Mouse (Mus musculus): ENCODE results near the gene Gpc6. TPM values are rescaled to one million over a fixed set of nuclear protein-coding genes. Genes with fewer than 3 reads are reported as not detected.

The Gpc6 gene
- polyA plus RNA-seq, 1 experiment: 14.0 TPM

GRCm38 (mm10) chr14:116947939-116948591 is 22.9 kb downstream of the Gpc6 start:
- DNase-seq (ENCODE audit: low spot score): no peak

DNA sequence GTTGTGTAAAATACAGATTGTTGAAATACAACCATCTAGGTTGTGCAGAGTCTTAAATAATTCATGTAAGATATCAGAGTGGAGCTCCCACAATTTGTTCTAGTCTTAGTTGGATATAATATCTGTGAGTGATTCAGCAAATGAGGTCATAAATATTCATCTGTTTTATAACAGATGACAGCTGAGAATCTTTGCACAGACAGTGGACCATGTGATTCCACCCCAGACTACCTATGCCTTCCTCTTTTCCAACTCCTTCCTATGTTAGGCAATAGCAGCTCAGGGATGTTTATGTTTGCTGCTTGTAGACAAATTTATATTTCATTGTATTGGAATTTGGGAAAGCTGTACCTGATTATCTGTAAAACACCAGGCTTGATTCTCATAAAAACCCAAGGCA is 32.0 kb downstream of the Gpc6 start:
- DNase-seq (ENCODE audit: low spot score): no peak

- no peak for DNase-seq (ENCODE audit: low spot score)
Observed at GRCm38 (mm10) chr14:116964837-116965236, 39.7 kb downstream of the Gpc6 start.

DNA sequence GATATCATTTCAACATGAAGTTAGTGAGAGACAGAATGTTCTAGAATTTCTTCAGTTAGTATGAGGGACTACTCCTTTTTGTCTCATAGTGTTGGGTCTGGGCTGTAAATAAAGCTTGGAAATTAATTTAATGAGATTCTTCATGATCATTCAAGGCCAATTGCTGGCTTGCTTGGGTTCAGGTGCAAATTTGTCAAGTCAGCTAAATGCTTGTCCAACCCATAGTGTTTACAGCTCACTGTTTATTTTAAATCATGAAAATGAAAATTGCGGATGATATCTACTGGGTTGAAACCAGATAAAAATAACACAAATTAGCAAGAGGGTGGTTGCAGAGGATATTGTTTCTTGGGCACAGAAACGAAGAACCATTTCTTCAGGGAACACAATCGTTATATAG is 49.6 kb downstream of the Gpc6 start:
- no peak for DNase-seq (ENCODE audit: low spot score)

- DNase-seq (ENCODE audit: low spot score): no peak
Observed at GRCm38 (mm10) chr14:116975224-116975623, 50.1 kb downstream of the Gpc6 start.

DNA sequence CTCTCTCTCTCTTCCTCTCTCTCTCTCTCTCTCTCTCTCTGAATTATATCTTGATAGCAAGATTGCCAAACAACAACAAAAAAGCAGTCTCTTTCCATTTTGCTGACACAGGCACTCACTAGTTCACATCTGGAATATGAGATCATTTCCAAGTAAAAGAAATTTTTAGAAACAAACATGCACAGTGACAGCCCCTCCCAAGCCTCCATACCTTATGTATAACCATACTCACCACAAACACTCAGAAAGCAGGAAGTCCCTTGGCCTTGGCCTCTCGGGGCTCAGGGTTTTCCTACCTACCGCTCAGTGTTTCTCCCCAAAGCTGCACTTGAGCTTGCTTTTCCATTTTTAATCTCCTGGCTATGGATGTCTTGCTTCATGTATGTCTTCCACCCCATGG is 52.1 kb downstream of the Gpc6 start:
- no peak for DNase-seq (ENCODE audit: low spot score)

DNA sequence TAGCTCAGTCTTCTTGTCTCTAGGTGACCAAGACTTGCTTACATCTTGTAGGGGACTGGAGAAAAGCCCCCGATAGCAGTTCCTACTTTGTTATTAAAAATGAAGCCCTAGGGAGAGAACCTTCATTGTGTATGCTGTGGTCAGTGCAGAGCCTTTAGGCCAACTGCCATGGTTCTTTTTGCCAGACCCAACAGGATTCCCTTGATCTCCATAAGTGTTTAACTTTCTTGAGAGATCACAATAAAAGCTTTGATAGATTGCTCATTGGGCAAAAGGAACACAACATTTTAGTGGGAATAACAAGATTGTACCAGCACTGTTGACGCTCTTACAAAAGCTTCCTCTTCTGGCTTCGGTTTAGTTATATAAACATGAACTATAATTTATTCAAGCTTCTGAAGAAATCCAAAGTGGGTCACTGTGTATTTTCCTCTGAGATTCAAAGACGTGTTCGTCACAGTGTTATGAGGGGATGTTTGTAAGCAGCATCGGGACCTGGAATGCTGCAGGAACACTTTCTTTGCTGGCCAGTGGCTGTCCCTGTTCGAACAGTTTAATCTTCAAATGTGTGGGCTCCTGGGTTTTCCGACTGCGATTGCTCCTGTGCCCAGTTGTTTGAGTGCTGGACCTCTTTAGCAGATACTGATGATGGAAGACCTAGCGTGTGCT is 54.7 kb downstream of the Gpc6 start:
- DNase-seq (ENCODE audit: low spot score): no peak

DNA sequence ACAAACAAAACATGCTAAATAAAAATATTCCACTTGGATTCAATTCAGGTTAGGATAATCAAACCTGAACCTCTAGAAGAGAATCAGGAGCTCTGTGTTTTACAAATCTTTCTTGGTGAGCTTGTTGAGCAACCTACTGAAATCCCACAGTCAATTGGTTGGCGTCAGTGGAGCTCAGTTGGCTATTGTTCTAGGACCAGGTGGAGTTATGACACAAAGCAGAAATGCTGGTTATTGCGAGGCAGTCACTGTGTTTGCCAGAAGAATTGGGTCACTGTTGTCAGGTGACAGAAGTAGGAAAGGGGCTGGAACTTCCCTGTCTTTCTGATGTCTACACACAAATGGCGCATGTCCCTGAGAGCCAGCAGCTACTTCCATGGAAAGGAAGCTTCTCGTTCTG is 56.6 kb downstream of the Gpc6 start:
- no peak for DNase-seq (ENCODE audit: low spot score)

GRCm38 (mm10) chr14:116987341-116987740 is 62.2 kb downstream of the Gpc6 start:
- no peak for DNase-seq (ENCODE audit: low spot score)

GRCm38 (mm10) chr14:117000376-117000775 is 75.3 kb downstream of the Gpc6 start:
- DNase-seq (ENCODE audit: low spot score): no peak

- no peak for DNase-seq (ENCODE audit: low spot score)
Observed at GRCm38 (mm10) chr14:117002313-117002712, 77.2 kb downstream of the Gpc6 start.

GRCm38 (mm10) chr14:117008781-117009180 is 83.7 kb downstream of the Gpc6 start:
- DNase-seq (ENCODE audit: low spot score): no peak

- DNase-seq (ENCODE audit: low spot score): no peak
Observed at GRCm38 (mm10) chr14:117012969-117013368, 87.9 kb downstream of the Gpc6 start.

GRCm38 (mm10) chr14:117013554-117014117 is 88.5 kb downstream of the Gpc6 start:
- no peak for DNase-seq (ENCODE audit: low spot score)

DNA sequence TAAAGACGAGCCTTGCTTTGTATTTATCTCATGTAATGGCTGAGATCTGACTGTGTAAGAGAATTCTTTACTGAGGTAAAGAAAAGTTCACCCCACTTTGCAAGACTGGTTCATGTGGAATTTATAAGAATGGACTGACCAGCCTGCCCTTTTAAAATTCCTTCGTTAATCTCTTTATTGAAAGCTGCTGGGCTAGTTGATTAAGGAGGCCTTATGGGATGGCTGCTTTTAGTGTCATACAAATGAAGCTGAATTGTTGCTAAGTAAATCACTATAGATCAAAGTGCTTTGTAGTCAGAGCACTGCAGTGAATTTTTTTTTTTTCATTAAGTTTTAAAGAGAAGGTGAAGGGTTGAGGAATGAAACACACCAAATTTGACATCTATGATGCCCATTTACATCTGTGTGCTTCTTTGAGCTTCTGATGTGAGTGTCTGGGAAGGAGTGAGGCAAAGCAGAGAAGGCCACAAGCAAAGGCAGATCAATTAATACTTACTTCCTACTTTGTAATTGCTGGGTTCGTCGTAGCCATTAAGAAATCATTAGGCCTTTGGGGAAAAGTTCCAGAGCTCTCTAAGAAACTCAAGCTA is 90.3 kb downstream of the Gpc6 start:
- DNase-seq (ENCODE audit: low spot score): no peak

- no peak for DNase-seq (ENCODE audit: low spot score)
Observed at GRCm38 (mm10) chr14:117022180-117022799, 97.2 kb downstream of the Gpc6 start.

DNA sequence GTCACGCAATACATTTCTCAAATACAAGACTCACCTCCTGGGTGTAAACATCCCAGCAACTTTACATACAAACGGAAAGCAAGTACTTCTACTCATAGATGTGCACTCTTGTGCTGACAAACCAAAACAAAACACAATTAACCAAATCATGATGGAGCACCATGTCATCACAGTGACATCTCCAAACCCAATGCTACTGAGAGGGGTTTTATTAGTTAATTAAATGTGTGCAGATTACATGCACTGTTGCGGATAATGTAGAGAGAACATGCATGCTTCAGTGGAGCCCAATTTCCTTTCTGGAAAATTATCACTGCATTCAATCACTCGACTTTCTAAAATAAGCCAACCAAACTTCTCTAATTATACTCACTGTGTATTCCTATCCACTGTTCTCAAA is 109.0 kb downstream of the Gpc6 start:
- DNase-seq (ENCODE audit: low spot score): no peak

GRCm38 (mm10) chr14:117041017-117041416 is 115.9 kb downstream of the Gpc6 start:
- no peak for DNase-seq (ENCODE audit: low spot score)

DNA sequence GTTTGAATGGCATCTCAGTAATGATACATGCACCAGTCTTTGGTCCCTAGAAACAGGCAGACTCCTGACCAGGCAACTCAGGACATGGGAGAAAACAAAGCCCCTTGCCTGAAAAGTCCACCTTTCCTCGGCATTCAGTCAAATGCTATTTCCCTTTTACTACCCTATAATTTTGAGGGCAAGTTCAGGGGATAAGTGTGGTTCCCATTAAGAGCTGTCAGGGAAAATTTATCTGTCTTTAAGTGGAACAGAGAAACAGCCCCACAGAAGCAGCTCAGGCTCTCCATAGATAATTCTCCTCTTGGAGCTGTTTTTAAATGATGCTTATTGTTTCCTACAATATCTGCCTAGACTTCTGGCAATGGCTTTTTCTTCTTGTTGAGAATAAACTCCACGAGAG is 123.8 kb downstream of the Gpc6 start:
- no peak for DNase-seq (ENCODE audit: low spot score)

- DNase-seq (ENCODE audit: low spot score): no peak
Observed at GRCm38 (mm10) chr14:117050877-117051276, 125.8 kb downstream of the Gpc6 start.

DNA sequence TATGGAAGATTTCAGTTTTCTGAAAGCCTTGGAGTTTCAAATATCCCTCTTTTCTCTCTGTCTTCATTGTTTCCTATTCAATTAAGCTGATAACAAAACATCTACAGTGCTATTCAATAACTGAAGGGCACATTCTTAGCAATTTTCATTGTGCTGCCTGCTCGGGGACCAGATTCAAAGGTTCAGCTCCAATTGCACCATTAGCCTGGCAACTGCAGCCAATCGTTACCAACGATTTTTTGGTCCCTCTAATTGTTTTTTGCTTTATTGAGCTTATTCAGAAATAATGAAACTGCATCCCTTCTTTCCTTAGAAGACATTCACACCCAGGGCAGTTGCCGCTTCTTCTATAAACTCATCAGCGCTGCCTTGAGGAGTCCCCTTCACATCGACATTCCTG is 128.2 kb downstream of the Gpc6 start:
- DNase-seq (ENCODE audit: low spot score): no peak

DNA sequence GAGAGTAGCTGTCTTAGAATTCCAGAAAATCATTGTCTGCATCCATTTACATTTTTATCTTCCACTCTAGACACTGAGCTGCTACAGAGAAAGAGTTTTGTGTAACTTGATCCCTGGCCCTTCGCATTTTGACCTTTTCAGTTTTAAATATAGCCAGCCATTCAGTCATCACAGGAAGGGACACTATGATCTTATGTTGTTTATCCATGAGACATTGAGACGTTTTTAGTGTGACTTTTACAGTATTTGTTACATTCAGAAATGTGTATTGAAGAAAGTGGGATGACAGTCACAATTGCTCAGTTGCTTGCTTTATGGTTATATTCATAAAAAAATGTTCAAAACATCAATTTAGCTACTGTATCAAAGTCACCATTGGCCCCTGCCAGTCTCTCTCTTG is 130.0 kb downstream of the Gpc6 start:
- DNase-seq (ENCODE audit: low spot score): no peak

DNA sequence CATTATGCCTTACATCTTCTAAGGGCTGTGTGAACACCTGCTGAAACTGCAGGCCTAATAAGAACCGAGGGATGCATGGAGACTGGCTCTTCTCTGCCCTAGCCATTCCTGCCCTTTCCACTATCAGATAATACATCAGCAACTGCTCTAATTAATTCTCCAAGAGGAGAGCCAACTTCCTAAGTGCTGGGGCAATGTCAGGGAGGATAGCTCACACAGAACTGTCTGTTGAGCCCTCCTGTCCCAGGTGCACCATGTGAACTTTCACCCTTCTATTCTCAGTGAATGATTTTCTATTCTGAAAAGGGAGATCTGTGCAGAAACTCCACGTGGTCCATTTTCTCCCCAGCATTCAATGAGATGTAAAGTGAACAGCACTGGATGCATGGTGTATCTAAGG is 136.0 kb downstream of the Gpc6 start:
- no peak for DNase-seq (ENCODE audit: low spot score)

Data from urinary bladder, adult 2 months (tissue).